Mouse (Mus musculus) layer of hippocampus, adult 2 months (tissue): ENCODE measurements around the gene Arid3c. TPM values are rescaled to one million over a fixed set of nuclear protein-coding genes. Genes with fewer than 3 reads are reported as not detected.
"Not testable (repeated sequence)": the region's sequence is repeated elsewhere in the genome, so short reads cannot be mapped to it uniquely, and the experiment has no call there.

Experiments used
- DNase-seq, 2 experiments: peaks; one replicate each; pipeline ENCODE4 v3.0.0; 2022; ENCODE audit warnings: low spot score in 2 of 2
- H3K27ac ChIP-seq: fragments of 200-600 bp; 2 replicates; pipeline ENCODE4 v1.8.1; 2022
- H3K4me3 ChIP-seq: fragments of 200-600 bp; 2 replicates; pipeline ENCODE4 v1.8.1; 2022; ENCODE audit warnings: mild to moderate bottlenecking
- CTCF ChIP-seq: fragments of 200-600 bp; conservative IDR thresholded peaks from 2 replicates; pipeline ENCODE4 v1.8.1; 2022; ENCODE audit warnings: antibody characterized with exemption, mild to moderate bottlenecking, moderate library complexity
- total RNA-seq, 2 experiments: library from RNA; stranded (reverse); gene quantifications; 2 replicates each; pipeline ENCODE4 v1.2.3; 2021

Gene Arid3c
- total RNA-seq, 2 experiments from 2014 or later = not detected

GRCm38 (mm10) chr4:41684931-41685453, 46.0 kb downstream of the Arid3c start:
- not testable (repeated sequence) for H3K4me3 ChIP-seq, DNase-seq
- H3K27ac ChIP-seq = peak overlapping the region; percentile 57; the same call in 1 of the 2 replicates

GRCm38 (mm10) chr4:41684131-41684930, 46.6 kb downstream of the Arid3c start:
- 0 out of 2 replicates have a peak overlapping the region, but pooled peaks have one; percentile 27 for H3K4me3 ChIP-seq
- H3K27ac ChIP-seq = peak overlapping the region; percentile 59
- DNase-seq = not testable (repeated sequence)

- H3K27ac ChIP-seq, DNase-seq, H3K4me3 ChIP-seq: not testable (repeated sequence)
Observed at GRCm38 (mm10) chr4:41683303-41683702, 47.6 kb downstream of the Arid3c start.

GRCm38 (mm10) chr4:41682789-41683188, 48.2 kb downstream of the Arid3c start:
- H3K27ac ChIP-seq = no peak overlapping the region; the same call in 1 of the 2 replicates
- no peak for TF ChIP-seq CTCF
- DNase-seq = no peak
- no peak overlapping the region for H3K4me3 ChIP-seq

GRCm38 (mm10) chr4:41681947-41682346, 49.0 kb downstream of the Arid3c start:
- DNase-seq = no peak
- no peak for TF ChIP-seq CTCF
- no peak overlapping the region for H3K4me3 ChIP-seq
- no peak overlapping the region; the same call in 1 of the 2 replicates for H3K27ac ChIP-seq

- peak; percentile 51 to 58 for DNase-seq
Observed at GRCm38 (mm10) chr4:41681176-41681575, 49.8 kb downstream of the Arid3c start.

GRCm38 (mm10) chr4:41679291-41679690, 51.7 kb downstream of the Arid3c start:
- no peak overlapping the region for H3K27ac ChIP-seq
- no peak overlapping the region for H3K4me3 ChIP-seq
- no peak for DNase-seq
- TF ChIP-seq CTCF = no peak

More at GRCm38 (mm10) chr4:41681176-41681575, 49.8 kb downstream of the Arid3c start:
- no peak overlapping the region for H3K27ac ChIP-seq
- H3K4me3 ChIP-seq = no peak overlapping the region
- TF ChIP-seq CTCF = no peak

- no peak overlapping the region for H3K27ac ChIP-seq
- no peak for TF ChIP-seq CTCF
Observed at GRCm38 (mm10) chr4:41678863-41679262, 52.1 kb downstream of the Arid3c start.

GRCm38 (mm10) chr4:41677006-41677629, 53.8 kb downstream of the Arid3c start:
- Histone ChIP-seq H3K27ac (0 out of 2 replicates have a peak overlapping the region, but pooled peaks have one; percentile 32), H3K4me3 (no peak overlapping the region)
- DNase-seq = no peak
- no peak for TF ChIP-seq CTCF

More at GRCm38 (mm10) chr4:41678863-41679262, 52.1 kb downstream of the Arid3c start:
- H3K4me3 ChIP-seq = no peak overlapping the region
- DNase-seq = no peak

- no peak for DNase-seq
- Histone ChIP-seq H3K27ac (peak overlapping the region; percentile 32; the same call in 1 of the 2 replicates), H3K4me3 (no peak overlapping the region)
Observed at GRCm38 (mm10) chr4:41676248-41677005, 54.5 kb downstream of the Arid3c start.

More at GRCm38 (mm10) chr4:41676248-41677005, 54.5 kb downstream of the Arid3c start:
- no peak for TF ChIP-seq CTCF

Other genes with a start within 250 kb of the Arid3c start
- 10 to 100 TPM; 31.4 to 31.8 TPM for gene AI464131, start 228.1 kb downstream of the Arid3c start, total RNA-seq
- 1 to 10 TPM; 4.5 to 6.1 TPM for gene 1110017D15Rik, start 213.8 kb downstream of the Arid3c start, total RNA-seq
- 100 to 1,000 TPM; 153 to 157 TPM for gene Fam219a, start 161.6 kb downstream of the Arid3c start, total RNA-seq
- gene Dnaic1, start 161.4 kb downstream of the Arid3c start, total RNA-seq = 1 to 10 TPM; 7.7 to 8.3 TPM
- 10 to 100 TPM; 59.7 to 62.0 TPM for gene Enho, start 90.8 kb downstream of the Arid3c start, total RNA-seq
- 10 to 100 TPM; 96.5 to 98.8 TPM for gene Cntfr, start 34.1 kb downstream of the Arid3c start, total RNA-seq
- gene Il11ra1, start 31.2 kb downstream of the Arid3c start, total RNA-seq = 10 to 100 TPM; 39.1 to 43.3 TPM
- 10 to 100 TPM; 29.4 to 31.0 TPM for gene Rpp25l, start 17.6 kb downstream of the Arid3c start, total RNA-seq
- gene Dctn3, start 8.0 kb downstream of the Arid3c start, total RNA-seq = 100 to 1,000 TPM; 136 to 153 TPM
- 10 to 100 TPM; 52.1 to 67.7 TPM for gene Galt, start 24.1 kb upstream of the Arid3c start, total RNA-seq
- 10 to 100 TPM; 40.4 to 42.9 TPM for gene Sigmar1, start 25.0 kb upstream of the Arid3c start, total RNA-seq
- 100 to 1,000 TPM; 140 to 143 TPM for gene Ccl27a, start 43.1 kb upstream of the Arid3c start, total RNA-seq
- gene Gm21541, start 172.5 kb upstream of the Arid3c start, total RNA-seq = not detected
- gene Gm20878, start 210.4 kb upstream of the Arid3c start, total RNA-seq = 10 to 100 TPM; 19.2 to 19.4 TPM
- 1 to 10 TPM; 1.5 to 1.9 TPM for gene Fam205a4, start 234.9 kb upstream of the Arid3c start, total RNA-seq